Mouse (Mus musculus): ENCODE measurements around the gene Pigs. TPM values are rescaled to one million over a fixed set of nuclear protein-coding genes. Genes with fewer than 3 reads are reported as not detected.

The Pigs gene
- polyA plus RNA-seq (2014; fragmentation: Nextera tagmentation; extraction: Ambion mirVana) = 69.2 and 70.2 TPM in 2 replicates

- Histone ChIP-seq H3K9me3 (ENCODE audit: control insufficient read depth, low read length) (no peaks in the 10 kb centered on the region), H3K36me3 (ENCODE audit: control insufficient read depth, insufficient read depth, low read length) (no peaks in the 10 kb centered on the region; the same call in 1 of the 2 replicates), H3K9ac (ENCODE audit: low read length) (peak within 1 kb of the TSS; percentile 81), H3K4me1 (ENCODE audit: control insufficient read depth, insufficient read depth, low read length) (peaks cover 1% of the 10 kb centered on the region; the same call in 1 of the 2 replicates), H3K4me3 (ENCODE audit: low read depth, low read length) (peak within 1 kb of the TSS; percentile 94), H3K4me2 (ENCODE audit: low read depth, severe bottlenecking) (peak within 1 kb of the TSS; percentile 95), H3K27me3 (ENCODE audit: control insufficient read depth, insufficient read depth, low read length) (no peaks in the 10 kb centered on the region), H3K27ac (replicated peaks; ENCODE audit: low read depth, low read length) (no peak within 1 kb of the TSS)
- WGBS = 14% methylated on average over 37 of the region's 37 CpGs
- peak; percentile 94 for ATAC-seq (ENCODE audit: insufficient number of reproducible peaks, low FRiP score, low TSS enrichment, low read depth)
- DNase-seq (ENCODE audit: low spot score) = peak; percentile 99
Observed at GRCm38 (mm10) chr11:78327634-78328511, at the start of gene Pigs. Pigs (plus strand) TSS chr11:78328415.

GRCm38 (mm10) chr11:78278853-78279252 is 49.4 kb upstream of the Pigs start:
- Histone ChIP-seq H3K4me2 (ENCODE audit: low read depth, severe bottlenecking) (no peak overlapping the region), H3K36me3 (ENCODE audit: control insufficient read depth, insufficient read depth, low read length) (peaks cover 35% of the 10 kb centered on the region), H3K4me3 (ENCODE audit: low read depth, low read length) (no peak overlapping the region), H3K27me3 (ENCODE audit: control insufficient read depth, insufficient read depth, low read length) (no peaks in the 10 kb centered on the region), H3K27ac (replicated peaks; ENCODE audit: low read depth, low read length) (no peak overlapping the region), H3K9me3 (ENCODE audit: control insufficient read depth, low read length) (no peaks in the 10 kb centered on the region), H3K4me1 (ENCODE audit: control insufficient read depth, insufficient read depth, low read length) (no peaks in the 10 kb centered on the region), H3K9ac (ENCODE audit: low read length) (no peak overlapping the region)
- no peak for ATAC-seq (ENCODE audit: insufficient number of reproducible peaks, low FRiP score, low TSS enrichment, low read depth)
- 94% methylated on average over 7 of the region's 7 CpGs for WGBS
- no peak for DNase-seq (ENCODE audit: low spot score)

GRCm38 (mm10) chr11:78279586-78279985 is 48.6 kb upstream of the Pigs start:
- H3K4me2 ChIP-seq (ENCODE audit: low read depth, severe bottlenecking) = no peak overlapping the region
- peaks cover 28% of the 10 kb centered on the region for H3K36me3 ChIP-seq (ENCODE audit: control insufficient read depth, insufficient read depth, low read length)
- H3K27me3 ChIP-seq (ENCODE audit: control insufficient read depth, insufficient read depth, low read length) = no peaks in the 10 kb centered on the region
- no peaks in the 10 kb centered on the region for H3K4me1 ChIP-seq (ENCODE audit: control insufficient read depth, insufficient read depth, low read length)
- H3K9ac ChIP-seq (ENCODE audit: low read length) = no peak overlapping the region
- no peaks in the 10 kb centered on the region for H3K9me3 ChIP-seq (ENCODE audit: control insufficient read depth, low read length)
- ATAC-seq (ENCODE audit: insufficient number of reproducible peaks, low FRiP score, low TSS enrichment, low read depth) = no peak
- no peak overlapping the region for H3K27ac ChIP-seq (replicated peaks; ENCODE audit: low read depth, low read length)
- 91% methylated on average over 4 of the region's 4 CpGs for WGBS
- H3K4me3 ChIP-seq (ENCODE audit: low read depth, low read length) = no peak overlapping the region
- DNase-seq (ENCODE audit: low spot score) = no peak

GRCm38 (mm10) chr11:78289146-78289763 is 39.0 kb upstream of the Pigs start:
- WGBS = 89% methylated on average over 7 of the region's 7 CpGs
- no peak overlapping the region for H3K9ac ChIP-seq (ENCODE audit: low read length)
- H3K36me3 ChIP-seq (ENCODE audit: control insufficient read depth, insufficient read depth, low read length) = peaks cover 33% of the 10 kb centered on the region
- no peak overlapping the region for H3K4me2 ChIP-seq (ENCODE audit: low read depth, severe bottlenecking)
- no peak overlapping the region for H3K4me3 ChIP-seq (ENCODE audit: low read depth, low read length)
- no peaks in the 10 kb centered on the region for H3K27me3 ChIP-seq (ENCODE audit: control insufficient read depth, insufficient read depth, low read length)
- H3K4me1 ChIP-seq (ENCODE audit: control insufficient read depth, insufficient read depth, low read length) = no peaks in the 10 kb centered on the region
- H3K27ac ChIP-seq (replicated peaks; ENCODE audit: low read depth, low read length) = no peak overlapping the region
- ATAC-seq (ENCODE audit: insufficient number of reproducible peaks, low FRiP score, low TSS enrichment, low read depth) = no peak
- H3K9me3 ChIP-seq (ENCODE audit: control insufficient read depth, low read length) = no peaks in the 10 kb centered on the region
- DNase-seq (ENCODE audit: low spot score) = no peak

GRCm38 (mm10) chr11:78290654-78291053 is 37.6 kb upstream of the Pigs start, which contains the start of gene BC030499:
BC030499 (plus strand) TSS chr11:78290841.
- 94% methylated on average over 4 of the region's 4 CpGs for WGBS
- H3K4me3 ChIP-seq (ENCODE audit: low read depth, low read length) = no peak within 1 kb of the TSS
- no peaks in the 10 kb centered on the region for H3K4me1 ChIP-seq (ENCODE audit: control insufficient read depth, insufficient read depth, low read length)
- H3K36me3 ChIP-seq (ENCODE audit: control insufficient read depth, insufficient read depth, low read length) = peaks cover 25% of the 10 kb centered on the region
- DNase-seq (ENCODE audit: low spot score) (no peak), ATAC-seq (ENCODE audit: insufficient number of reproducible peaks, low FRiP score, low TSS enrichment, low read depth) (no peak)
- no peaks in the 10 kb centered on the region for H3K27me3 ChIP-seq (ENCODE audit: control insufficient read depth, insufficient read depth, low read length)
- H3K4me2 ChIP-seq (ENCODE audit: low read depth, severe bottlenecking) = no peak within 1 kb of the TSS
- no peaks in the 10 kb centered on the region for H3K9me3 ChIP-seq (ENCODE audit: control insufficient read depth, low read length)
- no peak within 1 kb of the TSS for H3K9ac ChIP-seq (ENCODE audit: low read length)
- no peak within 1 kb of the TSS for H3K27ac ChIP-seq (replicated peaks; ENCODE audit: low read depth, low read length)

GRCm38 (mm10) chr11:78294585-78294984 is 33.6 kb upstream of the Pigs start:
- Histone ChIP-seq H3K9ac (ENCODE audit: low read length) (no peak overlapping the region), H3K4me1 (ENCODE audit: control insufficient read depth, insufficient read depth, low read length) (no peaks in the 10 kb centered on the region), H3K36me3 (ENCODE audit: control insufficient read depth, insufficient read depth, low read length) (peaks cover 8% of the 10 kb centered on the region), H3K4me3 (ENCODE audit: low read depth, low read length) (no peak overlapping the region), H3K27me3 (ENCODE audit: control insufficient read depth, insufficient read depth, low read length) (no peaks in the 10 kb centered on the region), H3K4me2 (ENCODE audit: low read depth, severe bottlenecking) (no peak overlapping the region), H3K9me3 (ENCODE audit: control insufficient read depth, low read length) (no peaks in the 10 kb centered on the region), H3K27ac (replicated peaks; ENCODE audit: low read depth, low read length) (no peak overlapping the region)
- no peak for ATAC-seq (ENCODE audit: insufficient number of reproducible peaks, low FRiP score, low TSS enrichment, low read depth)
- 94% methylated on average over 6 of the region's 6 CpGs for WGBS
- no peak for DNase-seq (ENCODE audit: low spot score)

- Histone ChIP-seq H3K4me1 (ENCODE audit: control insufficient read depth, insufficient read depth, low read length) (0 out of 2 replicates have a peak, but pooled peaks cover 2% of the 10 kb centered on the region), H3K9ac (ENCODE audit: low read length) (peak overlapping the region; percentile 82), H3K27ac (replicated peaks; ENCODE audit: low read depth, low read length) (no peak overlapping the region; the same call in 1 of the 2 replicates), H3K36me3 (ENCODE audit: control insufficient read depth, insufficient read depth, low read length) (peaks cover 13% of the 10 kb centered on the region), H3K4me3 (ENCODE audit: low read depth, low read length) (peak overlapping the region; percentile 93), H3K4me2 (ENCODE audit: low read depth, severe bottlenecking) (peak overlapping the region; percentile 78), H3K27me3 (ENCODE audit: control insufficient read depth, insufficient read depth, low read length) (no peaks in the 10 kb centered on the region), H3K9me3 (ENCODE audit: control insufficient read depth, low read length) (no peaks in the 10 kb centered on the region)
- no peak for ATAC-seq (ENCODE audit: insufficient number of reproducible peaks, low FRiP score, low TSS enrichment, low read depth)
- DNase-seq (ENCODE audit: low spot score) = no peak
- WGBS = 70% methylated on average over 7 of the region's 7 CpGs
Observed at GRCm38 (mm10) chr11:78300917-78301316, 27.3 kb upstream of the Pigs start.

- Histone ChIP-seq H3K9ac (ENCODE audit: low read length) (peak within 1 kb of the TSS; percentile 82), H3K9me3 (ENCODE audit: control insufficient read depth, low read length) (no peaks in the 10 kb centered on the region), H3K4me2 (ENCODE audit: low read depth, severe bottlenecking) (peak within 1 kb of the TSS; percentile 78), H3K4me1 (ENCODE audit: control insufficient read depth, insufficient read depth, low read length) (0 out of 2 replicates have a peak, but pooled peaks cover 2% of the 10 kb centered on the region), H3K27ac (replicated peaks; ENCODE audit: low read depth, low read length) (peak within 1 kb of the TSS; percentile 47; the same call in 1 of the 2 replicates), H3K4me3 (ENCODE audit: low read depth, low read length) (peak within 1 kb of the TSS; percentile 93), H3K27me3 (ENCODE audit: control insufficient read depth, insufficient read depth, low read length) (no peaks in the 10 kb centered on the region), H3K36me3 (ENCODE audit: control insufficient read depth, insufficient read depth, low read length) (peaks cover 13% of the 10 kb centered on the region)
- WGBS = under 1% methylated on average over 49 of the region's 49 CpGs
- DNase-seq (ENCODE audit: low spot score) (peak; percentile 92), ATAC-seq (ENCODE audit: insufficient number of reproducible peaks, low FRiP score, low TSS enrichment, low read depth) (peak; percentile 97)
Observed at GRCm38 (mm10) chr11:78301357-78302084, 26.7 kb upstream of the Pigs start, which contains the start of gene Spag5. Spag5 (plus strand) TSS chr11:78301529.
